Comparison of ENCODE assay signal across 9 mouse cellular contexts in the genomic region with DNA sequence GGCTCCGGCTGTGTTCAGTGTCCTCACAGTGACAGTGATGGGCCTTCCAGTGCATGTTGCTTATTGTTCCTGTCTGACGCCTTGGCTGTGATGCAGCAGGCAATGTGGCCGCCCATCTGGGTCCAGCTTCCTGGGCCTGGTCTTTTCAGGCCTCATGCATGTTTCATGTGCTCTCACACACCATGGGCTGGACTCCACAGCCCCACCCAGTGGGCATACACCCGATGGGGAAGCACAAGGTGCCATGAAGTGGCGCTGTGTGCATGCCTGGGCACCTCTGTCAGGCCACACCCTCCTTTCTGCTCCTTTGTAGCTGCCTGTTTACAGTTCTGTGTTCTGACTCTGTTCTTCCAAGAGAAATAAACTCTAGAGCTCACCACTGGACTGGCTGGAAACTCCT. TPM values are rescaled to one million over a fixed set of nuclear protein-coding genes. Genes with fewer than 3 reads are reported as not detected.
DNase-seq lines count a peak whose midpoint lies in the region; ATAC-seq and TF ChIP-seq lines count a peak whose summit lies in the region.
"Had no signal": no experiment of that assay in that cellular context is flagged by ENCODE, and none has a peak within 500 bp of the region (broad histone marks: within the 10 kb centered on the region; RNA-seq: fewer than 3 reads in every experiment).

No protein-coding gene starts in this region.

- DNase-seq in forebrain, embryonic 11.5 days (ENCODE audit: low spot score): no peak
- DNase-seq in thymus, adult 2 months: peak; percentile 34
- no peak for DNase-seq in thymus, adult 18-20 months
- DNase-seq in lung, postnatal 25 days (ENCODE audit: low spot score): peak; percentile 47
- DNase-seq in urinary bladder, postnatal 25 days (ENCODE audit: low spot score): peak; percentile 60
- no peak for DNase-seq in cerebellum, adult 11-12 months

- peak; percentile 50; the same call in 1 of the 2 replicates for ATAC-seq in forebrain, embryonic 13.5 days
- no peak for ATAC-seq in forebrain, embryonic 11.5 days (replicated peaks; ENCODE audit: low FRiP score)
- ATAC-seq in heart, embryonic 11.5 days (replicated peaks; ENCODE audit: insufficient number of reproducible peaks, low FRiP score, low TSS enrichment): no peak

- H3K9ac ChIP-seq in forebrain, embryonic 13.5 days: no peak overlapping the region
- H3K9ac ChIP-seq in forebrain, embryonic 11.5 days (ENCODE audit: low read length): no peak overlapping the region
- no peak overlapping the region for H3K9ac ChIP-seq in heart, embryonic 11.5 days (ENCODE audit: low read depth, low read length)
- H3K9ac ChIP-seq: embryonic facial prominence, embryonic 13.5 days had no signal

- TF ChIP-seq POLR2A in thymus, adult 2 months (IDR thresholded peaks at IDR 0.05; ENCODE audit: control insufficient read depth, extremely low read depth, insufficient read depth, low read length, poor library complexity): no peak

- peak overlapping the region; percentile 31; the same call in 1 of the 2 replicates for H3K27ac ChIP-seq in forebrain, embryonic 13.5 days
- no peak overlapping the region for H3K27ac ChIP-seq in forebrain, embryonic 11.5 days (ENCODE audit: low read depth, low read length)
- H3K27ac ChIP-seq in thymus, adult 2 months (ENCODE audit: control insufficient read depth, insufficient read depth, low read length): no peak overlapping the region
- no peak overlapping the region for H3K27ac ChIP-seq in heart, embryonic 11.5 days (ENCODE audit: low read depth, low read length)
- H3K27ac ChIP-seq: embryonic facial prominence, embryonic 13.5 days had no signal

- no peak overlapping the region for H3K4me2 ChIP-seq in forebrain, embryonic 13.5 days
- H3K4me2 ChIP-seq in forebrain, embryonic 11.5 days (ENCODE audit: low read depth, low read length, severe bottlenecking): no peak overlapping the region
- no peak overlapping the region for H3K4me2 ChIP-seq in heart, embryonic 11.5 days
- H3K4me2 ChIP-seq: embryonic facial prominence, embryonic 13.5 days had no signal

- no peak for TF ChIP-seq CTCF in thymus, adult 2 months (IDR thresholded peaks at IDR 0.05; ENCODE audit: borderline replicate concordance, control insufficient read depth, extremely low read depth, insufficient read depth, low read length, poor library complexity)

- no peak overlapping the region for H3K4me3 ChIP-seq in forebrain, embryonic 13.5 days
- H3K4me3 ChIP-seq in forebrain, embryonic 11.5 days (ENCODE audit: low read depth, low read length): no peak overlapping the region
- H3K4me3 ChIP-seq in thymus, adult 2 months (ENCODE audit: control insufficient read depth, insufficient read depth, low read length): no peak overlapping the region
- no peak overlapping the region for H3K4me3 ChIP-seq in heart, embryonic 11.5 days (ENCODE audit: low read depth, low read length)
- H3K4me3 ChIP-seq: embryonic facial prominence, embryonic 13.5 days had no signal

- no peaks in the 10 kb centered on the region for H3K9me3 ChIP-seq in forebrain, embryonic 13.5 days (replicated peaks)
- no peaks in the 10 kb centered on the region for H3K9me3 ChIP-seq in forebrain, embryonic 11.5 days (ENCODE audit: control insufficient read depth, low read length)
- no peaks in the 10 kb centered on the region for H3K9me3 ChIP-seq in heart, embryonic 11.5 days (replicated peaks; ENCODE audit: control insufficient read depth, low read length)
- H3K9me3 ChIP-seq: embryonic facial prominence, embryonic 13.5 days had no signal

- no peaks in the 10 kb centered on the region for H3K4me1 ChIP-seq in forebrain, embryonic 13.5 days
- no peaks in the 10 kb centered on the region for H3K4me1 ChIP-seq in forebrain, embryonic 11.5 days (replicated peaks; ENCODE audit: control insufficient read depth, insufficient read depth, low read length)
- peaks cover 6% of the 10 kb centered on the region; the same call in 1 of the 2 replicates for H3K4me1 ChIP-seq in thymus, adult 2 months (replicated peaks; ENCODE audit: control insufficient read depth, insufficient read depth, low read length)
- peaks cover 6% of the 10 kb centered on the region; the same call in 1 of the 2 replicates for H3K4me1 ChIP-seq in heart, embryonic 11.5 days (ENCODE audit: control insufficient read depth, insufficient read depth, low read length)
- H3K4me1 ChIP-seq: embryonic facial prominence, embryonic 13.5 days had no signal

- no peaks in the 10 kb centered on the region for H3K27me3 ChIP-seq in forebrain, embryonic 13.5 days
- H3K27me3 ChIP-seq in forebrain, embryonic 11.5 days (ENCODE audit: control insufficient read depth, insufficient read depth, low read length): no peaks in the 10 kb centered on the region
- H3K27me3 ChIP-seq in thymus, adult 2 months (ENCODE audit: control insufficient read depth, insufficient read depth, low read length): no peaks in the 10 kb centered on the region
- H3K27me3 ChIP-seq in heart, embryonic 11.5 days (ENCODE audit: control insufficient read depth, insufficient read depth, low read length): no peaks in the 10 kb centered on the region
- H3K27me3 ChIP-seq: embryonic facial prominence, embryonic 13.5 days had no signal

- 73% methylated on average over 5 of the region's 5 CpGs for WGBS in forebrain, embryonic 13.5 days
- WGBS in forebrain, embryonic 11.5 days: 83% methylated on average over 5 of the region's 5 CpGs
- WGBS in thymus, adult 2 months: 68% methylated on average over 5 of the region's 5 CpGs
- WGBS in heart, embryonic 11.5 days (ENCODE audit: insufficient replicate concordance): 85% methylated on average over 5 of the region's 5 CpGs

- peaks cover 77% of the 10 kb centered on the region for H3K36me3 ChIP-seq in forebrain, embryonic 13.5 days (ENCODE audit: poor library complexity, severe bottlenecking)
- H3K36me3 ChIP-seq in forebrain, embryonic 11.5 days (ENCODE audit: control insufficient read depth, insufficient read depth, low read length): peaks cover 3% of the 10 kb centered on the region
- H3K36me3 ChIP-seq in thymus, adult 2 months (ENCODE audit: control insufficient read depth, insufficient read depth, low read length): no peaks in the 10 kb centered on the region
- peaks cover 29% of the 10 kb centered on the region for H3K36me3 ChIP-seq in heart, embryonic 11.5 days (ENCODE audit: control insufficient read depth, insufficient read depth, low read length)

RNA-seq across cellular contexts. Expression of a gene that starts 8.2 kb away (rescaled TPM):
- polyA plus RNA-seq in forebrain, embryonic 13.5 days (2015; fragmentation: Nextera tagmentation; extraction: Ambion mirVana): 0.57 and 0.72 TPM in 2 replicates
- polyA plus RNA-seq in forebrain, embryonic 11.5 days (2014; fragmentation: Nextera tagmentation; extraction: Ambion mirVana): 0.17 and 0.45 TPM in 2 replicates
- polyA plus RNA-seq in thymus, adult 2 months (2012; rRNA removed): 5.7 and 6.5 TPM in 2 replicates
- 0.23 and 0.66 TPM in 2 replicates for polyA plus RNA-seq in heart, embryonic 11.5 days (2014; fragmentation: Nextera tagmentation; extraction: Ambion mirVana)

RNA-seq across cellular contexts. Expression of a gene that starts 23.5 kb away (rescaled TPM):
- polyA plus RNA-seq in forebrain, embryonic 13.5 days (2015; fragmentation: Nextera tagmentation; extraction: Ambion mirVana): 1.9 and 2.6 TPM in 2 replicates
- polyA plus RNA-seq in forebrain, embryonic 11.5 days (2014; fragmentation: Nextera tagmentation; extraction: Ambion mirVana): 0.16 TPM in 1 of 2 replicates, not detected in the other
- 0.45 and 2.0 TPM in 2 replicates for polyA plus RNA-seq in thymus, adult 2 months (2012; rRNA removed)
- 2.8 and 3.3 TPM in 2 replicates for polyA plus RNA-seq in heart, embryonic 11.5 days (2014; fragmentation: Nextera tagmentation; extraction: Ambion mirVana)

Comparison
In these comparisons a context has a peak if more than half of its experiments do, and no peak if none do; other contexts are left out.
1. DNase-seq: peak in thymus, adult 2 months (single experiment), lung, postnatal 25 days (single experiment) and urinary bladder, postnatal 25 days (single experiment); none in forebrain, embryonic 11.5 days (single experiment), thymus, adult 18-20 months (0 of 2) and cerebellum, adult 11-12 months (single experiment).